Mouse (Mus musculus) embryonic facial prominence, embryonic 13.5 days (tissue): ENCODE results near the gene Glrx5. TPM values are rescaled to one million over a fixed set of nuclear protein-coding genes. Genes with fewer than 3 reads are reported as not detected.
A peak's percentile ranks its signal among the peaks of the same experiment; 100 is the strongest.

Experiments used
- ATAC-seq: fragments of 200-750 bp; cut with Nextera tagmentation; 2 replicates; pipeline ENCODE4 v1.8.0; 2017; ENCODE audit warnings: low read depth; ENCODE audit not compliant: insufficient number of reproducible peaks, insufficient read depth, low FRiP score, low TSS enrichment
- H3K27ac ChIP-seq: fragments of 300-500 bp; sonication (generic); 2 replicates; pipeline ENCODE4 v1.5.1; 2015; ENCODE audit warnings: moderate library complexity, mild to moderate bottlenecking, inconsistent platforms
- H3K27me3 ChIP-seq: fragments of 300-500 bp; sonication (generic); 2 replicates; pipeline ENCODE4 v1.6.1; 2015; ENCODE audit warnings: mild to moderate bottlenecking, inconsistent platforms
- H3K36me3 ChIP-seq: fragments of 300-500 bp; sonication (generic); 2 replicates; pipeline ENCODE4 v1.6.1; 2015; ENCODE audit warnings: mild to moderate bottlenecking, inconsistent platforms
- H3K4me1 ChIP-seq: fragments of 300-500 bp; sonication (generic); 2 replicates; pipeline ENCODE4 v1.6.1; 2015; ENCODE audit warnings: inconsistent platforms
- H3K4me2 ChIP-seq: fragments of 300-500 bp; sonication (generic); 2 replicates; pipeline ENCODE4 v1.6.1; 2015; ENCODE audit warnings: moderate library complexity, mild to moderate bottlenecking, inconsistent platforms
- H3K4me3 ChIP-seq: fragments of 300-500 bp; sonication (generic); 2 replicates; pipeline ENCODE4 v1.5.1; 2015; ENCODE audit warnings: mild to moderate bottlenecking, inconsistent platforms
- H3K9ac ChIP-seq: fragments of 300-500 bp; sonication (generic); 2 replicates; pipeline ENCODE4 v1.6.1; 2015; ENCODE audit warnings: mild to moderate bottlenecking, inconsistent platforms
- H3K9me3 ChIP-seq: fragments of 300-500 bp; sonication (generic); 2 replicates; pipeline ENCODE4 v1.6.1; 2016; ENCODE audit warnings: inconsistent platforms
- WGBS: fragments of 180-500 bp; shearing (Covaris S2); methylation state at CpG from one replicate; pipeline ENCODE4 v1.1.7; 2015; ENCODE audit warnings: mixed read lengths; 5-methylcytosine and 5-hydroxymethylcytosine counted together
- microRNA-seq: library from miRNA; unstranded; fragments of <30 nt; microRNA quantifications from one replicate; pipeline ENCODE4, GENCODE M21; 2016
- polyA plus RNA-seq: library from polyadenylated mRNA; unstranded; fragments of >200 nt; fragmentation: Nextera tagmentation; extraction: Ambion mirVana; gene quantifications from 2 replicates; pipeline ENCODE4 v1.2.1, GENCODE M21; 2015

Gene Glrx5
- polyA plus RNA-seq, 1 experiment from 2014 or later = 158 TPM

DNA sequence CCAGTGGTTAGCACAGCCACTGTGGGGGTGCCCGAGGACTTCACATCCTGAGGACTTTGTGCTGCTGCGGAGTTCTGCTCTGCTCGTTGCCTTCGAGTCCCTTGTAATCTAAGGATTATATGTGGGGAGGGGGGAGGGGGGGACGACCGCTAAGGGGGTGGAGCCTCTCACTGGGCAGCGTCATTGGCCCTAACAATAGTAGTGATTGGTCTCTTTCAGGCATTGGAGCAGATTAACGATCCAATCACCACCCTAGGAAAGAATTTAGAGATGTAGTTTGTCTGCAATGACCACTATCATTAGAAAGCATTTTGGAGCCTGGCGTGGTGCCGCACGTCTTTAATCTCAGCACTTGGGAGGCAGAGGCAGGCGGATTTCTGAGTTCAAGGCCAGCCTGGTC, 52.8 kb downstream of the Glrx5 start:
- Histone ChIP-seq H3K9ac (no peak overlapping the region), H3K9me3 (no peaks in the 10 kb centered on the region), H3K4me3 (no peak overlapping the region), H3K4me1 (no peaks in the 10 kb centered on the region), H3K4me2 (no peak overlapping the region), H3K36me3 (no peaks in the 10 kb centered on the region), H3K27me3 (no peaks in the 10 kb centered on the region), H3K27ac (no peak overlapping the region)
- ATAC-seq = no peak
- 81% methylated on average over 12 of the region's 12 CpGs for WGBS

DNA sequence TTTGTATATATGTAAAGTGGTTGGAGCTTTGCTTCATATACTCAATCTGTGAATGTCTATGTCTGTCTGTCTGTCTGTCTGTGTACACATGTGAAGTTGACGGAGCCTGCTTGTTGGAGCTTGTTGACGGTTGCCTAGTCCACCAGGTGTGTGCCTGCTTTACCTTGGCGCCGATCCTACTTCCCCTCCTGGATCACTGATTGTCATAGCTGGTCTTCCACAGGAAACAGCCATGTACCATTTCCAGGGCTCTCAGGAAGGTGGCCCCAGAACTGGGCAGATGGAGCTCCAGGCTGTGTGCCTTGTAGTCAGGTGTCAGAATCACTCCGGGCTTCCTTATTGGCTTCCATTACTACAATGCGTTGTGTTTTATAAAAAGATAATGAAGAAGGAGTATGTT, 54.3 kb downstream of the Glrx5 start:
- no peak overlapping the region for H3K4me2 ChIP-seq
- no peak overlapping the region for H3K27ac ChIP-seq
- no peak overlapping the region for H3K9ac ChIP-seq
- H3K4me1 ChIP-seq = no peaks in the 10 kb centered on the region
- no peak overlapping the region for H3K4me3 ChIP-seq
- no peaks in the 10 kb centered on the region for H3K27me3 ChIP-seq
- no peak for ATAC-seq
- WGBS = 93% methylated on average over 6 of the region's 6 CpGs
- no peaks in the 10 kb centered on the region for H3K36me3 ChIP-seq
- H3K9me3 ChIP-seq = no peaks in the 10 kb centered on the region

DNA sequence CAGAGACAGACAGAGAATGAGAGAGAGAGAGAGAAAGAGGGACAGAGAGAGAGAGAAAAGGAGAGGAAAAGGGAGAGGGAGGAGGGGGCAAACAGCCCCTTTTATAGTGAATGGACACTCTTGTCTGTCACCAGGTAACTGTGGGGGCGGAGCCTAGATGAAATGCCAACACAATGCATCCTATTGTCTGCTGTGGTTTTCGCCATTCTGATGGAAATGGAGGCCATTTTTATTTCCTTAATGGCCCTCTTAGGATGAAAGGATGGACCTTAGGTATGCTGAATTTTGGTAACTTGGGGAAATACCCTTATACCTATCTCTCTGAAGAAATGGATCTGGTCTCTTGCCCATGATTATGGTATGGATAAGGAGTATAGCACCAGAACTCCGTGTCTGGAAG, 54.9 kb downstream of the Glrx5 start:
- WGBS = 75% methylated on average over 3 of the region's 3 CpGs

DNA sequence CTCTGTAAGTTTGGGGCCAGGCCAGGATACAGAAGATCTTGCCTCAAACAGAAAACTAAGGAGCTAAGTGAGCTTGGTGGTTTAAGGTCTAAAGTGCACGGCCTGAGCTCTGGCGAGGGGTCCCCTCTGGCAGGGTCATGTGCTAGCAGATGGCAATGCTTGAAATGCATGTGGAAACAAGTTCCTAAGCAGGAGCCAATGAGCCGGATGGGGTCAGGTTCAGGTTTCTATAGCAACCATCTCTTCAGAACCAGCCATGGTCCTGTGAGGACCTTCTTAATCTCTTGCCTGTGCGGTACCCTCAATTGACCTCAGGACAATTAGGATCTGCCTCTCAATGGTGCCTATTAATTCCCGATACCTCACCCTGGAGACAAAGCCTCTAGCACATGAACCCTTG, 56.7 kb downstream of the Glrx5 start:
- WGBS = 53% methylated on average over 5 of the region's 5 CpGs
- H3K9me3 ChIP-seq = no peaks in the 10 kb centered on the region
- no peak overlapping the region for H3K27ac ChIP-seq
- H3K9ac ChIP-seq = no peak overlapping the region
- peaks cover 14% of the 10 kb centered on the region for H3K4me1 ChIP-seq
- ATAC-seq = no peak
- H3K4me3 ChIP-seq = no peak overlapping the region
- no peak overlapping the region for H3K4me2 ChIP-seq
- H3K36me3 ChIP-seq = no peaks in the 10 kb centered on the region
- H3K27me3 ChIP-seq = no peaks in the 10 kb centered on the region

More for the DNA sequence above, 54.9 kb downstream of the Glrx5 start:
- Histone ChIP-seq H3K4me3 (no peak overlapping the region), H3K4me1 (no peaks in the 10 kb centered on the region), H3K36me3 (no peaks in the 10 kb centered on the region), H3K4me2 (no peak overlapping the region), H3K9ac (no peak overlapping the region), H3K9me3 (no peaks in the 10 kb centered on the region), H3K27ac (no peak overlapping the region), H3K27me3 (no peaks in the 10 kb centered on the region)
- no peak for ATAC-seq

DNA sequence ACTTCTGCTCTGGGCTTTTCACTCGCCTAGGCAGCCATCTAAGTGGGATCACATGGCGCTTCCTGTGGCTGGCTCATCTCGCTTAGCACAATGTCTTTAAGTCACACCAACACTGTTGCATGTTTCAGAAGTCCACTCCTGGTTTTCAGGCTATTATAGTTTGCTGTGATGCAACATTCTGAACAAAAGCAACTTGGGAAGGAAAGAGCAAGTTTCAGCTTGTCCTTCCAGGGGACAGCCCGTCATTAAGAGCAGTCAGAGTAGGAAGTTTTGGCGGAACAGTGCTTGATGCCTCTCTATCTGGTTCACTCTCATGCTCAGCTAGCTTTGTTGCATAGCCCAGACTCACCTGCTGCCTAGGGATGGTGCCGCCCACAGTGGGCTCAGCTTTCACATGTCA, 59.1 kb downstream of the Glrx5 start:
- no peak for ATAC-seq
- H3K4me3 ChIP-seq = no peak overlapping the region
- H3K4me2 ChIP-seq = no peak overlapping the region
- WGBS = 72% methylated on average over 6 of the region's 6 CpGs
- no peak overlapping the region for H3K27ac ChIP-seq
- H3K9ac ChIP-seq = no peak overlapping the region
- no peaks in the 10 kb centered on the region for H3K36me3 ChIP-seq
- H3K4me1 ChIP-seq = peaks cover 14% of the 10 kb centered on the region
- H3K9me3 ChIP-seq = no peaks in the 10 kb centered on the region
- no peaks in the 10 kb centered on the region for H3K27me3 ChIP-seq

Small RNA genes lying within 50 kb of the gene (microRNA-seq; reads per million reads assigned to microRNA genes)
- 1.8 reads per million, percentile 3 among the genes with 10 or more reads in this experiment for gene Mir3069

Other genes with a start within 250 kb of the Glrx5 start
- gene Clmn, start 167.6 kb upstream of the Glrx5 start, polyA plus RNA-seq = 4.3 TPM in 2 replicates
- gene Syne3, start 22.9 kb upstream of the Glrx5 start, polyA plus RNA-seq = 1.3 and 1.6 TPM in 2 replicates
- not detected in 2 replicates for gene Tcl1b2, start 113.3 kb downstream of the Glrx5 start, polyA plus RNA-seq
- not detected in 2 replicates for gene Tcl1b1, start 127.0 kb downstream of the Glrx5 start, polyA plus RNA-seq
- gene Tcl1b5, start 143.7 kb downstream of the Glrx5 start, polyA plus RNA-seq = not detected in 2 replicates
- gene Tcl1b3, start 158.4 kb downstream of the Glrx5 start, polyA plus RNA-seq = not detected in 2 replicates
- not detected in 2 replicates for gene Tcl1b4, start 169.3 kb downstream of the Glrx5 start, polyA plus RNA-seq
- gene Tcl1, start 190.1 kb downstream of the Glrx5 start, polyA plus RNA-seq = not detected in 2 replicates